Mouse (Mus musculus) small intestine, adult 2 months (tissue): Measurements from ENCODE around the gene Six2.

Experiments
- CTCF ChIP-seq: fragments of 200-500 bp; IDR thresholded peaks from 2 replicates; pipeline ENCODE4 v1.5.1; 2012; ENCODE audit warnings: low read depth, mild to moderate bottlenecking, control low read depth, inconsistent platforms, low read length, moderate library complexity, mixed read lengths; ENCODE audit not compliant: insufficient replicate concordance, insufficient read length; ENCODE audit errors: extremely low read depth
- POLR2A ChIP-seq: fragments of 200-500 bp; IDR thresholded peaks from 2 replicates; pipeline ENCODE4 v1.6.1; 2012; ENCODE audit warnings: low read depth, mild to moderate bottlenecking, control low read depth, inconsistent platforms, low read length, moderate library complexity

DNA sequence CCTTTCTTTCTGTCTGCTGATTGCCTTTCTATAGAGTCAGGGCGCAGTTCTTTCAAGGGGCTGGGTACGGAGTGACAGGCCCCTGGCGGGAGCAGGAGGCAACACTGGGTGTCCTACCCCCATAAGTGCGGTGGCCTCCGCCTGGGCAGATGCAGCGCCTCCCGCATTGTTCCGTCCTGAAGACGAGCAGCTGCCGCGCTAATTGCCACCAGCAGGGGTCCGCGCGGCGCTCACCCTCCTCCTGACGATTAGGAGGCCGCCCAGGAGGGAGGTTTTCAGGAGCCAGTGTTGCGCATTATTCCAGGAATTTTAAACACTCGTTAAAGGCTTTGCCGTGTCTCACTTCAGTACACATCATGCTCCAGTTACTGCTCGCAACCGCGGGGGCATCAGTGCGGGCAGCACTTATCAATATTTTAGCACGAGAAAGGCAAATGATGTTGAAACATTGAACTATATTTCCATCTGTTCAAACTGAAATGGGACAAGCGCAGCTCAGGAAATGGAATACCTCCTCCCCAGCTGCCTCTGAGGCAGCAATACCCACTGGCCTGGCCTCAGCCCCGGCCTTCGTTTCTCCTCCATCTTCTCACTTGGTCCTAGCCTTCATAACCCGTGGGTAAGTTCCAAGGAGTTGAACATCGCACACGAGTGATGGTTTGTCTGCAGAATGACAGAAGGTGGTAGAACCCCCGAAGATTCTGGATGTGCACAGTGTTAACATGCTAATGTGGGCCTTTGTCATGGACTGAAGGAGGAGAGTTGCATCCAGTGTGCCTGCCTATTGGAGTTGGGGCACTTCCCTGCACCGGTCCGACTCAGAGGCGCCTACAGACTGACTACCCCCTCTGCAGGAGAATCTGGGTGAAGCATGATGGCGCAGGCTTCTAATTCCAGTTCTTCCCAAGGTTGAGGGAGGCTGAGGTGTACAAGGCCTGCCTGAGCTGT lies 42.1 kb downstream of the Six2 start:
- TF ChIP-seq CTCF (no peak), POLR2A (no peak)
